Mouse (Mus musculus) cerebellum, adult 2 months (tissue): ENCODE results near the gene Hhex.

ENCODE experiments used
- CTCF ChIP-seq: fragments of 200-500 bp; IDR thresholded peaks from 2 replicates; pipeline ENCODE4 v1.5.1; 2011; ENCODE audit warnings: low read depth, mild to moderate bottlenecking, control low read depth, low read length, moderate library complexity, borderline replicate concordance; ENCODE audit not compliant: insufficient read depth
- POLR2A ChIP-seq: fragments of 200-500 bp; IDR thresholded peaks from 2 replicates; pipeline ENCODE4 v1.6.1; 2011; ENCODE audit warnings: low read length, control low read depth, borderline replicate concordance; ENCODE audit not compliant: insufficient read depth

- no peak for TF ChIP-seq POLR2A
- no peak for TF ChIP-seq CTCF
Observed at GRCm38 (mm10) chr19:37442524-37443286, 8.1 kb downstream of the Hhex start.
